ENCODE assay signal across 9 mouse cellular contexts in the genomic region with DNA sequence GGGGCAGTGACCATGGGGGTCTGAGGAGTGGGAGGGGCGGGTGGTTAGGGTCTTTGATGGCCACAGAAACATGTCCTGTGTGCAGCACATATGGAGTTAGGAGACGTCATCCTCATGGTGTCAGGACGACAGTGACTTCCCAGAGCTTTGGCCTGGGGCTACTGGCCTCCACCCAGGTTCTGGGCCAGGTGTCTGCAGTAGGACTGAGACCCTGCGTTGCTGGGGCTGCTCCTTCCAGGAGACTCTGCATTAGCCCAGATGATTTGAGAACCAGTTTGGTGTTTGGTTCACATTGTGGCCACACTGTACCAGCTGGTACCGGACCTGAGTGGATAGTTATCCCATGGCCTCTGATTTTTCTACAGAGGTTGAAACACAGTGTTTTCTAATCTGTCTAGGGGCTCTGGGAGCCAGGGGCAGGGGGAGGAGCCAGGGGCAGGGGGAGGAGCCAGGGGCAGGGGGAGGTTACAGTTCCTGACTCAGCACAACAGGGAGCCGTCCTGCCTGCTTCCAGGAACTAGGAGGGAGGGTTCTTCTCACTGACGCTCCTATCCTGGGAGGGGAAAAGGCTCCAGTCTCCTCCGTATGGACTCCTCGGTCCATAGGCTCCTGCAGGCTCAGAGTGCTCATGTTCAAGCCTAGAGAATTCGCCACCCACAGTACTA. TPM values are rescaled to one million over a fixed set of nuclear protein-coding genes. Genes with fewer than 3 reads are reported as not detected.
DNase-seq lines count a peak whose midpoint lies in the region; ATAC-seq and TF ChIP-seq lines count a peak whose summit lies in the region.
"Had no signal": no experiment of that assay in that cellular context is flagged by ENCODE, and none has a peak within 500 bp of the region (broad histone marks: within the 10 kb centered on the region; RNA-seq: fewer than 3 reads in every experiment).

No protein-coding gene starts in this region.

- peaks cover 4% of the 10 kb centered on the region; the same call in 1 of the 2 replicates for H3K4me1 ChIP-seq in intestine, postnatal 0 days (replicated peaks; ENCODE audit: control insufficient read depth, insufficient read depth, low read length)
- H3K4me1 ChIP-seq in neural tube, embryonic 11.5 days (ENCODE audit: control insufficient read depth, insufficient read depth, low read length) = peaks cover 11% of the 10 kb centered on the region

- 41% methylated on average over 10 of the region's 10 CpGs for WGBS in intestine, postnatal 0 days
- 32% methylated on average over 10 of the region's 10 CpGs for WGBS in neural tube, embryonic 11.5 days

- no peaks in the 10 kb centered on the region; the same call in 1 of the 2 replicates for H3K36me3 ChIP-seq in intestine, postnatal 0 days (ENCODE audit: control insufficient read depth, insufficient read depth)
- H3K36me3 ChIP-seq in neural tube, embryonic 11.5 days (ENCODE audit: control insufficient read depth, insufficient read depth, low read length) = no peaks in the 10 kb centered on the region

- no peak overlapping the region for H3K4me3 ChIP-seq in intestine, postnatal 0 days (ENCODE audit: low read depth, low read length)
- H3K4me3 ChIP-seq in neural tube, embryonic 11.5 days (ENCODE audit: low read depth, low read length) = no peak overlapping the region

- no peaks in the 10 kb centered on the region for H3K27me3 ChIP-seq in intestine, postnatal 0 days (replicated peaks; ENCODE audit: control insufficient read depth, insufficient read depth, low read length)
- H3K27me3 ChIP-seq in neural tube, embryonic 11.5 days (ENCODE audit: control insufficient read depth, insufficient read depth, low read length) = no peaks in the 10 kb centered on the region

- H3K9ac ChIP-seq in intestine, postnatal 0 days (ENCODE audit: low read depth, low read length) = 0 out of 2 replicates have a peak overlapping the region, but pooled peaks have one; percentile 17
- H3K9ac ChIP-seq in neural tube, embryonic 11.5 days (ENCODE audit: low read length) = no peak overlapping the region

- H3K9me3 ChIP-seq in intestine, postnatal 0 days (ENCODE audit: control insufficient read depth) = no peaks in the 10 kb centered on the region
- no peaks in the 10 kb centered on the region for H3K9me3 ChIP-seq in neural tube, embryonic 11.5 days (ENCODE audit: control insufficient read depth, low read length)

- TF ChIP-seq CTCF in intestine, postnatal 0 days (IDR thresholded peaks at IDR 0.05; ENCODE audit: low read depth) = no peak

- H3K27ac ChIP-seq in intestine, postnatal 0 days (ENCODE audit: low read depth, low read length) = peak overlapping the region; percentile 62
- H3K27ac ChIP-seq in neural tube, embryonic 11.5 days (ENCODE audit: low read depth, low read length) = no peak overlapping the region
- H3K27ac ChIP-seq: macrophage had no signal

- DNase-seq in kidney, adult 11 months = peak; percentile 27
- DNase-seq in kidney, adult 8-10 months = no peak
- peak; percentile 59 for DNase-seq in c-Kit-positive CD71-positive TER-119-positive erythroid progenitor cells, embryonic 14.5 days (ENCODE audit: low spot score)
- peak; percentile 48 for DNase-seq in neural tube, embryonic 11.5 days (ENCODE audit: low spot score)
- no peak for DNase-seq in thymus, postnatal 36 days
- no peak for DNase-seq in adipocyte (ENCODE audit: low spot score)
- no peak for DNase-seq in frontal cortex, postnatal 36 days (ENCODE audit: low spot score in 2 of 2)

- H3K4me2 ChIP-seq in intestine, postnatal 0 days (replicated peaks; ENCODE audit: low read depth) = peak overlapping the region; percentile 17
- no peak overlapping the region; the same call in 1 of the 2 replicates for H3K4me2 ChIP-seq in neural tube, embryonic 11.5 days (ENCODE audit: low read depth)

- ATAC-seq in intestine, postnatal 0 days = peak; percentile 55; the same call in 1 of the 2 replicates
- ATAC-seq in neural tube, embryonic 11.5 days (ENCODE audit: insufficient read depth, low FRiP score, low TSS enrichment) = no peak

RNA-seq across cellular contexts. Expression of gene Gpr153, which starts 10.4 kb away (rescaled TPM):
- 2.9 and 3.1 TPM in 2 replicates for polyA plus RNA-seq in intestine, postnatal 0 days (2015; fragmentation: Nextera tagmentation; extraction: Ambion mirVana)
- 8.3 and 8.9 TPM in 2 replicates for polyA plus RNA-seq in neural tube, embryonic 11.5 days (2014; fragmentation: Nextera tagmentation; extraction: Ambion mirVana)
- polyA plus RNA-seq: macrophage had no signal

RNA-seq across cellular contexts. Expression of gene Hes3, which starts 27.8 kb away (rescaled TPM):
- not detected in 2 replicates for polyA plus RNA-seq in intestine, postnatal 0 days (2015; fragmentation: Nextera tagmentation; extraction: Ambion mirVana)
- polyA plus RNA-seq in neural tube, embryonic 11.5 days (2014; fragmentation: Nextera tagmentation; extraction: Ambion mirVana) = 1.6 and 2.3 TPM in 2 replicates
- polyA plus RNA-seq: macrophage had no signal

RNA-seq across cellular contexts. Expression of gene Icmt, which starts 33.4 kb away (rescaled TPM):
- 12.6 and 12.9 TPM in 2 replicates for polyA plus RNA-seq in intestine, postnatal 0 days (2015; fragmentation: Nextera tagmentation; extraction: Ambion mirVana)
- polyA plus RNA-seq in neural tube, embryonic 11.5 days (2014; fragmentation: Nextera tagmentation; extraction: Ambion mirVana) = 27.1 and 31.3 TPM in 2 replicates

RNA-seq across cellular contexts. Expression of gene Rnf207, which starts 55.1 kb away (rescaled TPM):
- 0.69 and 0.70 TPM in 2 replicates for polyA plus RNA-seq in intestine, postnatal 0 days (2015; fragmentation: Nextera tagmentation; extraction: Ambion mirVana)
- polyA plus RNA-seq in neural tube, embryonic 11.5 days (2014; fragmentation: Nextera tagmentation; extraction: Ambion mirVana) = 2.1 and 2.2 TPM in 2 replicates
- polyA plus RNA-seq: macrophage had no signal

Comparison
In these comparisons a context has a peak if more than half of its experiments do, and no peak if none do; other contexts are left out.
1. DNase-seq: peak in kidney, adult 11 months (single experiment), c-Kit-positive CD71-positive TER-119-positive erythroid progenitor cells, embryonic 14.5 days (single experiment) and neural tube, embryonic 11.5 days (single experiment); none in kidney, adult 8-10 months (0 of 2), thymus, postnatal 36 days (0 of 2), adipocyte (single experiment) and frontal cortex, postnatal 36 days (0 of 2).